Mouse (Mus musculus) CD4-positive, CD25-positive, alpha-beta regulatory T cell, adult 2 months (primary cell): ENCODE results near the gene Ttll1.
A peak's percentile ranks its signal among the peaks of the same experiment; 100 is the strongest.

Experiments used
- DNase-seq: peaks from one replicate; pipeline ENCODE4 v3.0.0-alpha.2; 2012; ENCODE audit warnings: low read depth, low spot score

Gene Ttll1

DNA sequence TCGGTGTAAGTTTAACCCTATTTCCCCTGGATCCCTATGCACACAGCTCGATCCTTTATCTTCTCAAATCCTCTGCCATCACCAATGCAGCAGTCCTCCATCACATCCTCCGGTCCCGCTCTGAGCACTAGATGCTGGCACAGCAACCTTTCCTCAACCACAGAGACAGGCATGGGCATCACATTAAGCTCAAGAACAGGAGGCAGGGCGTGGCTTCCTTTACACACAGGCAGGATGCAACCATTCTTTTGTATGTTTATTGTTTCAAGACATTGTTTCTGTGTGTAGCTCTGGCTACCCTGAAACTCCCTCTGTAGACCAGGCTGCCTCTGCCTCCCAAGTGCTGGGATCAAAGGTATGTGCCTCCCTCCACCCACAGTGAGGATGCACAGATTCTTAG, 55.1 kb downstream of the Ttll1 start:
- DNase-seq: peak; percentile 41

DNA sequence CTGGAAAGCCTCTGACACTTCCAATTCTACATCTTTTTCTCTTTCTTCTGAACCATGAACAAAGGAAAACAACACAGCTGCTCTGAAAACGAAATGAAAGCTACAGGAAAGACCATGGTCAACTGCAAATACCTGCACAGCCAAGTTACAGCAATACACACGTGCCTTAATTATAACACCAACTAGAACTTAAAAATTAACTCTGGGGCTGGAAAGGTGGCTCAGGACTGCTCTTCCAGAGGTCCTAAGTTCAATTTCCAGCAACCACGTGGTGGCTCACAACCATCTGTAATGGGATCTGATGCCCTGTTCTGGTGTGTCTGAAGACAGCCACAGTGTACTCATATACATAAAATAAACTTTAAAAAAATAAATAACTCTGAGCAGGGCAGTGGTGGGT, 55.7 kb downstream of the Ttll1 start:
- no peak for DNase-seq

DNA sequence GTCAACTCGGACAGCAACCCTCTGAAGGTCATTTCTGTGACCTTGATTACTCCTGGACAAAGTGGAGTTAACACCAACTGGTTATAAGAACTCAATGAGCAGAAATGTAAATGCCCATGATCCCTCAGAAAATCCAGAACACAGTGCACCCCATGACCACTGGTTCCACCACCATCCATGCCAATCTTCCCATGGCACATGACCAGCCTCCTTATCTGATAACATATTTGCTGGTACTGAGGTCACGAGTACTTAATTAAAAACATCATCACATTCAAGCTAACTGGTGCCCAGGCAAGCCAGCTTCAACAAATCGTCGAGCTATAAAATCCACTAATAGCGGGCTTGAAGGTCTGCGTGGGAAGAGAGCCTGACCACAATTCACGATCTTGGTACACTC, 56.3 kb downstream of the Ttll1 start:
- DNase-seq: no peak

DNA sequence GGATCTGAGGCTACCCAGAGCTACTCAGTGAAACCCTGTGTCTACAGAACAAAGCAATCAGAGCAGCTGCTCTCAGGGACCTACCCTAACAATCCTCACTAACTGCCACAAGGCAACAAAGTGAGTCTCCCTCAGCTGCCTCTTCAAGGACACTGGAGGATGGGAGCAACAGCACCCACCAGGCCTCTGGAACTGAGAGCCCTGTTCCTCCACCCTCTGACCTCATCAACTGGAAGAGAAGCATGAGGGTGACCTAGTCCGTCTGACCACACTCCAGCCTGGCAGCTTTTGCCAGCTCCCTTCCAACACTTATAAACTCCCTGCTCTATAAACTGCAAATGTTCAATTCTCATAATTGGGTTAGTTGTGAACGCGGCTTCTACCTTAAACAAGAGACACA, 56.8 kb downstream of the Ttll1 start:
- no peak for DNase-seq

DNA sequence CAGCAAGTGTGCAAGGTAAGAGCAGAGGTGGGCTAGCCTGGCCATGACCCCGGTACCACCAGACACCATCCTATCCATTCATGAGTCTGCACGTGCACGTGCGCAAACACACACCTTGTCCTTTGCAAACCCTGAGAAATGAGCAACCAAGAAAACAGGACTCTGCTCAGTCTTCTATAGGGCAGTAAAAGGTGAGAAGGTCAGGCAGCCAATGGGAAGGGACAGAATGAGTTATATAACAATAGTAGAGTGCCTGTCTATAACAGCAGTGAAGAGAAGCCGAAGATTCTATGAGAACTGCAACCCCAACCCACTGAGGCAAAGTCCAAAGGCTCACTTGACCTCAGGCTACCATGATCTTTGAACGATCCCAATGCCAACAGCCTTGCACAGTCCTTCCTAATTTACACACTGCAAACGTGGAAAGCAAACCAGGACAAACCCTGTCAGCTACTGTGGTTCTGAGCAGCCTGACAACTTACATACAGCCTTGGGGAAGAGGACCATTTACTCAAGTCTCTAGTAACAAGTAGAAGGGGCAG, 58.4 kb downstream of the Ttll1 start:
- DNase-seq: no peak

DNA sequence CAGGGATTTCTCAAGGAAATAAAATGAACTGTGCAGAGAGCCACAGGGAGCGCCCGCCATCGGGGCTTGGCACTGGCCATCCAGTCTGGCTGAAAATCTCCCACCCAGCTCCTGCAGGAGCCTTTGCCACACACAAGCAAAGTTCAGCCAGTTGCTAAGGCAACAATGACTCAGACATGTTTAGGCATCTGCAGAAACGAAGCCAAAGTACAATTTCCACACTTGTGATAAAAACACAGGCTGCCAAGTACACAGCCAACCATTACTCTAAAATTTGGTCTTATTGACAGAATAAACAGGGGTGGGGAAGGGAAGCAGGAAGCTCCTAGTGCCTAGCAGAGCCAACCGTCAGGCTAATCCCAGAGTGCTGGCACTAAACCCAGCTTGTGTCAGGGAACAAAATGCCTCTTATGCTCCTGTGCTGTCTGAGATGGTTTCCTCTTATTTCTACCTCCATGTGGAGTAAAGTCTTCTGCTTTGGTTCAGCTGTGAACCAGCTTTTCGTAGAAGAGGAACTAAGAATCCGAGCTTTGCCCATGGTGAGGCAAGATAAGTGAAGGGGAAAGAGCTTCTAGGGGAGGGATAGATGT, 59.0 kb downstream of the Ttll1 start:
- DNase-seq: no peak

DNA sequence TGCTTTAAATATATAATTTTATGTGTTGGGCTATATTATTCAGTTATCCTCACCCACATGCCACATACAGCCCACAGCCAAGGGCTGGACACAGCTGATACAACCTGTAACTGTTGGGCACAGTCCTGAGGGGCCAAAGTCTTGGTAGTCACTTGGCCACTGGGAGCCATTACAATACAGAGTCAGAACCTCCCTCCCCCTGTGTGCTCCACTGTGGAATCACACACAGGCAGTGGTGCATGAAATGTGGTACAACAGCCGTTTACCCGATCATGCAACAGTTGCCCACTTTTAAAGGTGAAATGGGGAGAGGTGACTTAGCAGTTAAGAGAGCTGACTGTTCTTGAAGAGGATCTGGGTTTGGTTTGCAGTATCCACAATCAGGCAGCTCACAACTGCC, 60.7 kb downstream of the Ttll1 start:
- no peak for DNase-seq

DNA sequence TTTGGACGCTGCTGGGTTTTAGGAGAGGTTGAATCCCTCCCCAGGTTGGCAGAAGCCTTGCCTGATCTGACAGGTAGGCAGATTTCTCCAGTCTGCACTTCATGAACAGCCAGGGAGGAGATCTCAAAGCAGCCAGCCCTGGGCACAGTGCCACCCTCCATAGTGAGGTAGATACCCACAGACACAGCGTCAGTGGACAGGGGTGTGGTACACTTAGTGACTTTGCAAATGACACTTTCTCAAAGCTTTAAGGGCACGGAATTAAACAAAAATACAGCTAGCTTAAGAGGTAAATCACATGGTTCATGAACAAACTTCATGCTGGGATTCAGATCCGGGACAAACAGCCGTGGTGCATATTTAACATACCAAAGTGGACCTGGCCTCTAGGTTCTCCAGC, 62.0 kb downstream of the Ttll1 start:
- DNase-seq: no peak

DNA sequence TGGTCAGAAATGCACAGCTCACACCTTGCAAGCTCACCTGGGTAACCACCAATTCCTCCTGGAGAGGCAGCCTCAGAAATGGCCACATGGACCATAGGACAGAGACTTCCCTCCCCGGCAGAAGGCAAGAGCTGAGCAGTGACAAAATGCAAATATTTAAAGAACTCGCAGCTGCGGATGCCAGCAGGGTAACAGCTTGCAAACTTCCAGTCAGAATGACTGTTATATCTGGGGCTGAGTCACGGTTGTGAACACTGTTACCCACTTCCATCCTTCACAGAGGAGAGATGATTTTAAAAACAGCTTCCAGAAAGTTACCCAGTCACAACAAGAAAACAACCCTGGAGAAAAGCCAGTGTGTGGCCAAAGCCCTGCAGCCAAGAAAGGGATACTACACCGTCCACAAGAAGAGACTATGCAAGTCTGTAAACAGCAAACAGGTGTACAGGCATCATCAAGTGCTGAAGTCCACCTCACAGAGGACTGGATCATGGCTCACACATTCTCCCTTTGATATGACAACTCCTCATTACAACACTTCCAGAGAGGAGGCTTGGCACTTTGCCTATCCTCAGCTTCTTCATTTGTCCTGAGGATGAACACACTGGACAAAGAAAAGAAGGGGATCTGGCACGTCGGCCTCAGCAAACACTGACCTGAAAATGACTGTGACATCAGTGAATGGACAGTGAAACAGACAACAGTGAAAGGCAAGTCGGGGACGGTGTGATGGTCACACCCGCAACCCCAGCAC, 62.7 kb downstream of the Ttll1 start:
- no peak for DNase-seq

DNA sequence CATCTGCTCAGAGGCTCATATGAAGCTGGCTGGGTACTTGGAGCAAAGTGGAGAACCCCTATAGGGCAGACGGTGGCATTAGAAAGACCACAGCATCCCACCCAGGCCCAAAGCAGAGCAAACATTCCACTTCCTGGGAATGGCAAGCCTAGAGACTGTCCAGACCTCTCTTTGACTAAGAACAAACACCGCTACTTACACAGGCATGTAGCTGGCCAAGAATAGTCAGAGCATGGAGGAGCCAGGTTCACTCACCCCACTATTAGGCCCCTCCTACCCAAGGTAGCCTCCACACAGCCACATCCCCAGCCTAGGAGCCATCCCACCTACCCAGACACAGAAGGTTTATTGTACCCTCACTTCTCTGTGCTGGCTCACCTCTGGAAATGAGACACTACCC, 64.8 kb downstream of the Ttll1 start:
- DNase-seq: no peak

DNA sequence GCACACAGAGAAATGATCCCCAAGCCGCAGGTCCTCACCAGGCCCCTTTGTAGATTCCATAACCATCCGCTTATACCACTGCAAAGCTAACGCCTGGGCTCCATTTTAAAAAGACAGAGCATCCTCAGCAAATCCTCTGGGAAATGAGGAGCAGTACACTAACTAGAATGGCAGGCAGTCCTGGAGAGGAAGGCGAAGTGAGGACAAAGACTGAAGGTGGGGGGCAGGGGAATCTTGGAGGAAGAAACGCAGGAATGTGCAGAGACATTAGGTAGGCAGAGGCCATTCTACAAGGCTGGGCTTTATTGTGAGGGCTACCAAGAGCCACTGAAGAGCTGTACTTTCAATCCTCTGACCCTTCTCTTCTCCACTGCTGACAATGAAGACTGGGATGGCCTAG, 65.3 kb downstream of the Ttll1 start:
- no peak for DNase-seq

DNA sequence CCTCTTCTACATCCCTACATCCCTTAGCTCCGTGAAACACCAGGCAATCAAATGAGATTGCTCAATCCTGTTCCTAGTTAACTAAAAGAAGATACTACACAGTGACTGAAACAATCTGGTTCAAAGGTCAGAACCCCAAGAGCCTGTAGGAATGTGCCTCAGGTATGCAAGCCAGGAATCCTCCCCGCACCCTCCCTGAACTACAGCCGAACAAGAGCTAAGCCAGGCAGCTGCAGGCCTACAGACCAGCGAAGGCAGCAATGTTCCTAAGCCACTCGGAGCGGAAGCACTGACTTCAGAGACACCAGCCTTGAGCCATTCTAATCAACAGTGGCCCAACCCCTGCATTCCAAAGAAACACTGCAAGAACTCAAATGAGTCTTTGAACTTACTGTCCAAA, 66.3 kb downstream of the Ttll1 start:
- no peak for DNase-seq

DNA sequence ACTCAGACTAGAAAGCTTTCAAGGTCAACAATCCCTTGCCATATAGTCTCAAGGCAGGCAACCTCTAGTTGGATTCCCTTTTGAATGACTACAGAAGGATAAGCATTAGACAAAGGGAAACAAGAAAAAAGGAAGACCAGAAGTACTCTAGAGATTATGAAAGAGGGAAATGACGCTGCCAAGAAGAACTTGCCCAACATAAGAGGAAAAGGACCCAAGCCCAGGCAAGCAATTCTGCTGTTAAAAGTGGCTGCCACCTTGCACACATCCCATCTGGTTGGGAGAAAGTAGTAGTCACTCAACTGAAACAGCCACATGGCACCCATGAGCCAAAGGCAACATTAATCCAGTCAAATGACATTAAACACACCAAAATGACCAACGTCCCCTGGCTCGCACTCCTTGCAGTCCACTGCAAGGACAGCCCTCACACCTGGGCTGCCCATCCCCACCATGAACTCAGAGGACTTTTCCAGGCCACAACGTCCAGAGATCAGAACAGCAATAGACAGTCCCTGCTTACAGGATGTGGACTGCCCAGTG, 68.1 kb downstream of the Ttll1 start:
- DNase-seq: no peak

DNA sequence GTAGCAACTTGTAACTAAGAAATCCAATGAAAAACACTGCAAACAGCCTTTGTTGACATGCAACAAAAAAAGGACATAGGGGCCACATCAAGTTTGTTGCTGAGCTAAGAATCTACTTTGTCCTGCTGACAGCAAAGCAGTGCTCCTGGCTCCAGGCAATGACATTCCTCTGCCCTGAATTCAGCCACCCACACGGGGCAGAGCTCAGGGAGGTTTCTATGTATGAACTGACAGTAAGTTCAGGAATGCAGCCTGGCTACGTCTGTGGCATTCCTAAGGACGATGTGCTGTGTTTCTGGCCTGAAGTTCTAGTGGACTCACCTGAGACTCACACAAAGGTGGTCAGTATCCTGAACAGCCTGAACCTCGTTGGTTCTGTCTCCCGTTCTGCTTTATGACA, 70.0 kb downstream of the Ttll1 start:
- no peak for DNase-seq

DNA sequence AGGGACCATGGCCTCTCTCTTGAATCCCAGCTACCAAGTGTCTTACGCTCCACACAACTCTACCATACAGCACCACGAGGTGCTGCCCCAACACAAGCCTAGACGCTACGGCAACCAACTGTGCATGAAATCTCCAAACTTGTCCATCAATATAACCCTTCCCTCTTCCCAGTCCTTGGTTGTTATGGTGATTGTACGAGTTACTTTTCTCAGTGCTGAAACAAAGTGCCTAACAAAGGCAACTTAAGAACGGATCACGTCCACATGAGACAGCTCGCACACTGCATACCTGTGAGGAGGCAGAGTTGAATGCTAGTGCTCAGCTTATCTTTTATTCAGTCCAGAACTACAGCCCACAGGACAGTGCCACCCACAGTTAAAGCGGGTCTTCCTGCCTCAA, 74.2 kb downstream of the Ttll1 start:
- no peak for DNase-seq

DNA sequence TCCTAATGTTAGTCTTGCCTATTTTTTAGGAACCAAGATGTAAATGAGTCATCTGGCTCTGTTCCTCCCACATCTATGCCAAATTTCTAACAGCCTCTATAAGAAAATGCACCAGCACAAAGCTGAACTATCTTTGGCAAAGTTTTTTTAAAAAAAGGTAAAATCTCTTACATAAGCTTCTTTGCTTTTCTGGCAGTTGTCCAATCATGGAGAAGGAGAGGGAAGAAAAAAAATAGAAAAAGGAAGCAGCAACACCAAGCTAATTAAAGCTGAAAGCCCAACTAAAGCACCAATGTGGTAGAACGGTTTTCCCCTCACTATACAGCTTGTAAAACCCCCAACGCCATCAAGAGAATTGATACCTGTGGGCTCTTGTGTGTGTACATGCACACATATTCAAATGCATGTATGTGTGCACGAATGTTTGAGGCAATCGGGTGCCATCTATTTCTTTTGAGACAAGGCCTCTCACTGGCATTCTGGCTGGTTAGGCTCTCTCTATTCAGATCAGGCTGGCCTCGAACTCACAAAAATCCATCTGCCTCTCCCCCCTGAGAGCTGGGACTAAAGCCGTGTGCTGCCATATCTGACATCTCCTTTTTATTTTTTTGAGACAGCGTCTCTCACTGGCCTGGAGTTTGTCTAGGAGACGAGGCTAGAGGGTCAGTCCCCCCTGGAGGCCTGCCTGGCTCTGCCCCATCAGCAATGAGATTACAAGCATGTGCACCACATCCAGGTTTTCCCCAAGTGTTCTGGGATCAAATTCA, 75.2 kb downstream of the Ttll1 start:
- no peak for DNase-seq

DNA sequence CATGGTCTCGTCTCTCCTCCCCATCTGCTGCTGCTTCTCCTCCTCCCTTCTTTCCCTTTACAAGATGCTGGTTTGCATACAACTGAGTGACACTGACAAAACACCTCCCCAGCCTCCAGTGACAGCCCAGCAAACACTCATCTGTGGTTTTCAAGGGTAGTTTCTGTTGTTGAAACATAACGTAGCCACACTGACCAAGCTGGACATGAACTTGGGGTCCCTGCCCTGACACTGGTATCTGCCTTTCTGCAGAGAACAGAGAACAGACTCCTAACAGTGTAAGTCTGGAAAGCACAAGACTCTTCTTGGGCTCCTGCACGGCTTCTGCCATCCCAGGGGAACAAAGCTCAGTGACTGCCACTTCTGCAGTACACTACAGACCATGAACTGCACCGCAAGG, 76.0 kb downstream of the Ttll1 start:
- no peak for DNase-seq
